Mouse (Mus musculus) cerebellum, postnatal 10 days (tissue): Measurements from ENCODE around the gene 1700017B05Rik.
A peak's percentile ranks its signal among the peaks of the same experiment; 100 is the strongest.
"Not testable (repeated sequence)": the region's sequence is repeated elsewhere in the genome, so short reads cannot be mapped to it uniquely, and the experiment has no call there.

ENCODE experiments used
- DNase-seq, 2 experiments: peaks; one replicate each; pipeline ENCODE4 v3.0.0; 2021; ENCODE audit warnings: mixed read lengths in 2 of 2

1700017B05Rik gene

DNA sequence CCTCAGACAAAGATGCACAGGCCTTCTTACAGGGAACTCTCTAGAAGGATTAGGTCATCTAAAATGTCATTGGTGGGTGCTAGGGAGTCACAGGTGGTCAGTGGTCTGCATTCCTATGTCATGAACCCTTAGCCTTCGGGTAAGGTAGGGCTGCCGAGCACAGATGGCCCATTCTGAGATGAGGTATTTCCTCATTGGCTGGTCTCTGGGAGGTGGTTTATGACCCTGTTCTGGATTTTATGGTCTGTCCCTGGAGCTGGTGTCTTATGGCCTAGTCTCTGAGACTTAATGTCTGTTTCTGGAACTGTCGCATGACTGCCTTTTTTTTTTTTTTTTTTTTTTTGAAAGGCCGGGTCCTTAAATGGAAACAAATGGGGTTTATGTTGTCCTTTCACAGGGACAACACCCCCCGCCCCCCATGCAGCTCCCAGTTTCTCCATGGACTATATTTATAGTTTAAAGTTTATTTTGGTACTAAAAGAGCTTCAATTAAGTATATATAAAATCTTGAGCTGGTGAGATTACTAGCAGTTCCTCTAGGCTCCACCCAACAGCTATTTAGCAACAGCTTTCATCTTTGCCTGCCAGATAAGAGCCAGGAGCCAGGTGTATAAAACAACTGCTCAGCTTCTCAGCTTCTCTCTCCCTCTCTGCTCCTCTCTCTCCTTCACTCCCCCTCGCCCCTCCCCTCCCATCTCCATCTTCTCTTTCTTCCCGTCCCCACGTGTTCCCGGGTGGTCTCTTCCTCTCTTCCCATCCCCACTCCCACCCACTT lies 49.8 kb downstream of the 1700017B05Rik start:
- no peak for DNase-seq

DNA sequence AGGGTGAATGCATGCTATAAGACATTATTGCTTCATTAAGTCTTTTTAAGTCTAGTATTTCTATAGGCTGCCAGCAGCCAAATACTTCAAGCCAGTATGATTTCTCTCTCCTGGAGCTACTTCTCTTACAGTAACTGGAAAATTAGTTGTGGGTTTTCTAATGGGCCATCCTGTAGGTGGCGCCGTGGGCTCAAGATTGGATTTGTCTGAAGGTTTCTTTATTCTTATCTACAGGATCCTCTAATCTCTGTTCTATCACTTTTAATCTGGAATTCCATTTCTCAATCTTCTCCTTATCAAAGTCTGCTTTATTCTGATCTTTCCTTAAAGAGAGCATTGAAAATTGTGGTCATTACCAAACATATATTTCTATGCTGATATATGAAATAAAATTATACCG lies 53.1 kb downstream of the 1700017B05Rik start:
- peak; percentile 62 to 65 for DNase-seq

DNA sequence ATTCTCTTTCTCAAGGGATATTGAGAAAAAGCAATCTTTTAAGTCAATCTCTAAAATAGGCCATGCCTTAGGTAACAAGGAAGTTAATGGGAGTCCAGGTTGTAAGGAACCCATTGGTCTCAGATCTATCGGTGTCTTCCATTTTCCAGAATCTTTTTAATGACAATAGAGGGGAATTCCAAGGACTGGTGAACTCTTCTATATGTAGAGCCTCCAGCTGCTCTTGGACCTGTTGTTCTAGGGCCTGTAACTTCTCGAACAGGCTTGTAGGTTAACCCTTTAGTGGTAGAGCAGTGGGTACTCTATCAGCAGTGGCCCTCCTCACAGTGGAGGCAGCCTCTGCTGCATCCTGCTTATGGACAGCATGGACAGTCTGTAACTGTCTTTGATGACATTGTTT lies 55.5 kb downstream of the 1700017B05Rik start:
- DNase-seq: no peak

DNA sequence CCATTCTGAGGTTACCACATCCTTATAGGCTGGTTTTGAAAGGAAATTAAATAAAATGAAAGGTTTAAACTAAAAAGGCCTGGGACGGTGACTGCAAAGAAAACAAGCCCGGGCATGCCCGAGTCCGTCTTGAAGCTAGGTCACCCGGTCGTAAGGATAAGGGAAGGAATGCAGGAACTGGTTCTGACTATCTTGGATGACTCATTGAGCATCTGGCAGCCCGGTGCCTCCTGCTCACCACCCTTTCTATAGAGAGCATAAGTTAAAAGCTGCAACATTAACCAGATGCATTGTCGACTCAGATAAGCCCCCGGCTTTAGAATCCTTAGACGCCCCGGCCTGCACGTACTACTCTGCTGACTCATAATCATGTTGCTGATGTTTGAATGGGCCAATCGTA lies 58.8 kb downstream of the 1700017B05Rik start:
- not testable (repeated sequence) for DNase-seq
